Mouse (Mus musculus) gonadal fat pad, adult 2 months (tissue): ENCODE results near the gene Fam187b. TPM values are rescaled to one million over a fixed set of nuclear protein-coding genes. Genes with fewer than 3 reads are reported as not detected.

Experiments used
- DNase-seq: peaks from one replicate; pipeline ENCODE4 v3.0.0-alpha.2; 2012; ENCODE audit warnings: low read depth
- polyA plus RNA-seq: library from polyadenylated mRNA; depleted of rRNA; stranded (reverse); fragments of >200 nt; gene quantifications from 2 replicates; pipeline ENCODE4 v1.2.3, GENCODE M21; 2012

The Fam187b gene
- polyA plus RNA-seq, 1 experiment: 14.2 TPM

- no peak for DNase-seq
Observed at GRCm38 (mm10) chr7:30958109-30958865, 15.3 kb upstream of the Fam187b start.

- no peak for DNase-seq
Observed at GRCm38 (mm10) chr7:30958866-30959487, 14.6 kb upstream of the Fam187b start.

- DNase-seq: no peak
Observed at GRCm38 (mm10) chr7:30959786-30960349, 13.7 kb upstream of the Fam187b start.

GRCm38 (mm10) chr7:30962862-30963261 lies 10.7 kb upstream of the Fam187b start:
- no peak for DNase-seq

GRCm38 (mm10) chr7:30964366-30964765 lies 9.2 kb upstream of the Fam187b start:
- DNase-seq: no peak

- DNase-seq: no peak
Observed at GRCm38 (mm10) chr7:30965677-30966076, 7.9 kb upstream of the Fam187b start.

GRCm38 (mm10) chr7:30966657-30967056 lies 6.9 kb upstream of the Fam187b start:
- no peak for DNase-seq

GRCm38 (mm10) chr7:30968611-30969010 lies 5.0 kb upstream of the Fam187b start:
- no peak for DNase-seq

- no peak for DNase-seq
Observed at GRCm38 (mm10) chr7:30969174-30969573, 4.4 kb upstream of the Fam187b start.

- no peak for DNase-seq
Observed at GRCm38 (mm10) chr7:30971901-30972300, 1.7 kb upstream of the Fam187b start.

- DNase-seq: no peak
Observed at GRCm38 (mm10) chr7:30972426-30973250, 952 bp upstream of the Fam187b start.

GRCm38 (mm10) chr7:30973251-30973500 lies 414 bp upstream of the Fam187b start, which contains the start of gene Lsr:
Lsr (minus strand) TSS chr7:30973464.
- no peak for DNase-seq

- no peak for DNase-seq
Observed at GRCm38 (mm10) chr7:30981703-30982102, 8.1 kb downstream of the Fam187b start.

GRCm38 (mm10) chr7:30985357-30985756 lies 11.8 kb downstream of the Fam187b start:
- DNase-seq: no peak

GRCm38 (mm10) chr7:30988519-30989162 lies 15.1 kb downstream of the Fam187b start:
- no peak for DNase-seq

- no peak for DNase-seq
Observed at GRCm38 (mm10) chr7:30992148-30992547, 18.6 kb downstream of the Fam187b start.

GRCm38 (mm10) chr7:30993986-30994385 lies 20.4 kb downstream of the Fam187b start:
- no peak for DNase-seq

- DNase-seq: no peak
Observed at GRCm38 (mm10) chr7:30996491-30996890, 22.9 kb downstream of the Fam187b start.

GRCm38 (mm10) chr7:31000505-31001020 lies 27.0 kb downstream of the Fam187b start:
- DNase-seq: no peak

GRCm38 (mm10) chr7:31002650-31003049 lies 29.1 kb downstream of the Fam187b start:
- DNase-seq: no peak

- DNase-seq: no peak
Observed at GRCm38 (mm10) chr7:31007775-31008174, 34.2 kb downstream of the Fam187b start.

GRCm38 (mm10) chr7:31008175-31008574 lies 34.6 kb downstream of the Fam187b start:
- no peak for DNase-seq
